Mouse (Mus musculus) Patski (cell line): Measurements from ENCODE around the gene Pla2g2d. TPM values are rescaled to one million over a fixed set of nuclear protein-coding genes. Genes with fewer than 3 reads are reported as not detected.

Experiments
- ATAC-seq: fragments of 100-300 bp; one replicate; pipeline ENCODE4 v1.8.0; 2021
- CTCF ChIA-PET: fragments of 350-600 bp; sonication (Branson Sonifier 250); formaldehyde crosslinking; loops from one replicate; lab custom pipeline; 2022; ENCODE audit warnings: inconsistent platforms; lab: Charles Lee
- POLR2A ChIA-PET: fragments of 350-600 bp; sonication (Branson Sonifier 250); formaldehyde crosslinking; loops from one replicate; lab custom pipeline; 2022; ENCODE audit warnings: antibody characterized with exemption, inconsistent platforms; lab: Charles Lee
- DNase-seq: peaks from one replicate; pipeline ENCODE4 v3.0.0-alpha.2; 2011; ENCODE audit warnings: low read depth, low spot score
- H3K27me3 ChIP-seq: fragments of 371-371 bp; one replicate; pipeline ENCODE4 v1.5.1; 2021
- CTCF ChIP-seq: fragments of 100-300 bp; IDR thresholded peaks from one replicate; pipeline ENCODE4 v1.5.1; 2021
- in situ Hi-C: fragments of 300-500 bp; cut with MboI; formaldehyde crosslinking; loops from 3 replicates; pipeline ENCODE4 v1.11.1; 2018; ENCODE audit warnings: low pct_unique_long_range_greater_than_20kb, mixed read lengths
- polyA plus RNA-seq: library from polyadenylated mRNA; unstranded; gene quantifications from one replicate; pipeline ENCODE4 v1.2.3, GENCODE M21; 2021

Gene Pla2g2d
- polyA plus RNA-seq, 1 experiment from 2014 or later, result 0.03 TPM

- CTCF ChIA-PET, result interaction anchor here (1.2 to 2.3 kb wide), 2 partner anchors 103 to 105 kb away, joined by 3 to 14 read pairs; no protein-coding TSS in a partner anchor
- ATAC-seq (no peak), DNase-seq (peak; percentile 10)
- POLR2A ChIA-PET, result no interaction called here
- no peak for TF ChIP-seq CTCF
- in situ Hi-C loops, result loop anchor here (5.0 kb wide), 1 partner anchor 109 kb away; no protein-coding TSS in a partner anchor
- H3K27me3 ChIP-seq, result peaks cover 8% of the 10 kb centered on the region
These were observed 27.0 kb upstream of the Pla2g2d start for GRCm38 (mm10) chr4:138748369-138749072.

GRCm38 (mm10) chr4:138752603-138753002, 22.9 kb upstream of the Pla2g2d start:
- in situ Hi-C loops, result no loop called here
- DNase-seq (no peak), ATAC-seq (no peak)
- CTCF ChIA-PET, result no interaction called here
- POLR2A ChIA-PET, result no interaction called here
- no peaks in the 10 kb centered on the region for H3K27me3 ChIP-seq
- no peak for TF ChIP-seq CTCF

- no peak for TF ChIP-seq CTCF
- ChIA-PET POLR2A (no interaction called here), CTCF (no interaction called here)
- H3K27me3 ChIP-seq, result no peaks in the 10 kb centered on the region
- ATAC-seq (no peak), DNase-seq (no peak)
- in situ Hi-C loops, result no loop called here
These were observed 21.9 kb upstream of the Pla2g2d start for GRCm38 (mm10) chr4:138753608-138754007.

GRCm38 (mm10) chr4:138754432-138754831, 21.1 kb upstream of the Pla2g2d start:
- TF ChIP-seq CTCF, result no peak
- H3K27me3 ChIP-seq, result no peaks in the 10 kb centered on the region
- ChIA-PET CTCF (no interaction called here), POLR2A (no interaction called here)
- no peak for DNase-seq
- in situ Hi-C loops, result no loop called here
- no peak for ATAC-seq

- in situ Hi-C loops, result no loop called here
- ChIA-PET POLR2A (no interaction called here), CTCF (no interaction called here)
- ATAC-seq, result no peak
- DNase-seq, result no peak
- no peaks in the 10 kb centered on the region for H3K27me3 ChIP-seq
- no peak for TF ChIP-seq CTCF
These were observed 20.1 kb upstream of the Pla2g2d start for GRCm38 (mm10) chr4:138755439-138755838.

- ATAC-seq, result no peak
- no peak for DNase-seq
- no peaks in the 10 kb centered on the region for H3K27me3 ChIP-seq
- in situ Hi-C loops, result no loop called here
- POLR2A ChIA-PET, result no interaction called here
- CTCF ChIA-PET, result interaction anchor here (1.0 kb wide), 1 partner anchor 95 kb away, joined by 3 read pairs; no protein-coding TSS in a partner anchor
- no peak for TF ChIP-seq CTCF
These were observed 19.6 kb upstream of the Pla2g2d start for GRCm38 (mm10) chr4:138755983-138756382.

- CTCF ChIA-PET, result no interaction called here
- in situ Hi-C loops, result no loop called here
- no peaks in the 10 kb centered on the region for H3K27me3 ChIP-seq
- no peak for DNase-seq
- ATAC-seq, result no peak
- TF ChIP-seq CTCF, result no peak
- POLR2A ChIA-PET, result no interaction called here
These were observed 18.1 kb upstream of the Pla2g2d start, which contains the start of gene Pla2g2f for GRCm38 (mm10) chr4:138757416-138757815. Pla2g2f (minus strand) TSS chr4:138757626.

GRCm38 (mm10) chr4:138762266-138762665, 13.3 kb upstream of the Pla2g2d start:
- no peak for TF ChIP-seq CTCF
- CTCF ChIA-PET, result no interaction called here
- DNase-seq (no peak), ATAC-seq (no peak)
- H3K27me3 ChIP-seq, result peaks cover 4% of the 10 kb centered on the region
- in situ Hi-C loops, result no loop called here
- POLR2A ChIA-PET, result no interaction called here

- H3K27me3 ChIP-seq, result no peaks in the 10 kb centered on the region
- in situ Hi-C loops, result no loop called here
- ChIA-PET CTCF (interaction anchor here (0.9 kb wide), 1 partner anchor 325 kb away, joined by 3 read pairs; no protein-coding TSS in a partner anchor), POLR2A (no interaction called here)
- no peak for TF ChIP-seq CTCF
- no peak for ATAC-seq
- DNase-seq, result no peak
These were observed 3.6 kb upstream of the Pla2g2d start for GRCm38 (mm10) chr4:138771970-138772369.

- in situ Hi-C loops, result no loop called here
- no peak for ATAC-seq
- POLR2A ChIA-PET, result no interaction called here
- no peak for TF ChIP-seq CTCF
- CTCF ChIA-PET, result no interaction called here
- DNase-seq, result no peak
- no peaks in the 10 kb centered on the region for H3K27me3 ChIP-seq
These were observed 3.1 kb upstream of the Pla2g2d start for GRCm38 (mm10) chr4:138772386-138772785.

GRCm38 (mm10) chr4:138777417-138778407, 2.2 kb downstream of the Pla2g2d start:
- CTCF ChIA-PET, result no interaction called here

More at GRCm38 (mm10) chr4:138777417-138778407, 2.2 kb downstream of the Pla2g2d start:
- H3K27me3 ChIP-seq, result peaks cover 6% of the 10 kb centered on the region
- ATAC-seq (no peak), DNase-seq (no peak)
- no peak for TF ChIP-seq CTCF
- POLR2A ChIA-PET, result no interaction called here
- in situ Hi-C loops, result no loop called here
